Mouse (Mus musculus) ES-E14 (cell line): Measurements from ENCODE around the gene Tnr. TPM values are rescaled to one million over a fixed set of nuclear protein-coding genes. Genes with fewer than 3 reads are reported as not detected.

Experiments
- DNase-seq: peaks from one replicate; pipeline ENCODE4 v3.0.0-alpha.2; 2013; ENCODE audit warnings: low read depth, low spot score
- H3K27ac ChIP-seq: 2 replicates; pipeline ENCODE4 v1.5.1; 2012; ENCODE audit warnings: low read depth, mild to moderate bottlenecking, low read length, moderate library complexity, mixed read lengths; ENCODE audit not compliant: poor library complexity, insufficient read depth, severe bottlenecking
- H3K36me3 ChIP-seq: 2 replicates; pipeline ENCODE4 v1.6.1; 2012; ENCODE audit warnings: mild to moderate bottlenecking, low read length, moderate library complexity, mixed read lengths; ENCODE audit not compliant: control insufficient read depth, poor library complexity, insufficient read depth, severe bottlenecking
- H3K4me1 ChIP-seq, 2 experiments: fragments of 150-350 bp in 1 of 2; sonication (generic) in 1 of 2; 2 replicates each; pipeline ENCODE4 v1.6.1; 2012; ENCODE audit warnings: low read length in 2 of 2, mild to moderate bottlenecking in 1 of 2, mixed read lengths in 1 of 2; ENCODE audit not compliant: control insufficient read depth in 2 of 2, insufficient read depth in 2 of 2, poor library complexity in 1 of 2
- H3K4me3 ChIP-seq, 2 experiments: fragments of 150-350 bp in 1 of 2; sonication (generic) in 1 of 2; 2 replicates each; pipeline ENCODE4 v1.5.1; 2012; ENCODE audit warnings: low read length in 2 of 2, low read depth in 1 of 2, mild to moderate bottlenecking in 1 of 2, mixed read lengths in 1 of 2; ENCODE audit not compliant: insufficient read depth in 1 of 2, poor library complexity in 1 of 2, severe bottlenecking in 1 of 2
- H3K9ac ChIP-seq: 2 replicates; pipeline ENCODE4 v1.6.1; 2012; ENCODE audit warnings: low read depth, mild to moderate bottlenecking, low read length, mixed read lengths; ENCODE audit not compliant: poor library complexity, insufficient read depth, severe bottlenecking
- H3K9me3 ChIP-seq: fragments of 150-350 bp; sonication (generic); 2 replicates; pipeline ENCODE4 v1.6.1; 2012; ENCODE audit warnings: low read depth, mild to moderate bottlenecking, low read length; ENCODE audit not compliant: control insufficient read depth, insufficient read depth
- CHD2 ChIP-seq: IDR thresholded peaks from 2 replicates; pipeline ENCODE4 v1.6.1; 2014; ENCODE audit warnings: mild to moderate bottlenecking, low read depth, low read length, inconsistent platforms
- HCFC1 ChIP-seq: IDR thresholded peaks from 2 replicates; pipeline ENCODE4 v1.6.1; 2012; ENCODE audit warnings: low read length, inconsistent platforms, borderline replicate concordance; ENCODE audit not compliant: insufficient read depth
- MAFK ChIP-seq: IDR thresholded peaks from 2 replicates; pipeline ENCODE4 v1.6.1; 2014; ENCODE audit warnings: mild to moderate bottlenecking, low read depth, low read length, inconsistent platforms; ENCODE audit not compliant: insufficient read depth
- ZC3H11A ChIP-seq: IDR thresholded peaks from 2 replicates; pipeline ENCODE4 v1.6.1; 2012; ENCODE audit warnings: low read depth, mild to moderate bottlenecking, inconsistent platforms, low read length, borderline replicate concordance
- ZNF384 ChIP-seq: IDR thresholded peaks from 2 replicates; pipeline ENCODE4 v1.6.1; 2012; ENCODE audit warnings: low read depth, low read length, inconsistent platforms
- in situ Hi-C, 2 experiments: fragments of 600-800 bp; cut with MboI; formaldehyde crosslinking; loops; one replicate each; pipeline ENCODE4 v1.15.1; 2025; ENCODE audit warnings: low sequenced_read_pairs in 2 of 2, inconsistent platforms in 1 of 2; ENCODE audit not compliant: unreplicated experiment in 2 of 2
- total RNA-seq: library from RNA; depleted of rRNA; stranded (reverse); fragments of 300-350 nt; gene quantifications from 2 replicates; pipeline ENCODE4 v1.2.3, GENCODE M21; 2012

Gene Tnr
- total RNA-seq, 1 experiment, result not detected

GRCm38 (mm10) chr1:159594099-159595058 lies 70.8 kb downstream of the Tnr start:
- Histone ChIP-seq H3K9ac (no peak overlapping the region), H3K36me3 (no peaks in the 10 kb centered on the region), H3K4me1 (no peaks in the 10 kb centered on the region), H3K9me3 (no peaks in the 10 kb centered on the region), H3K4me3 (no peak overlapping the region), H3K27ac (no peak overlapping the region)
- TF ChIP-seq HCFC1 (no peak), ZC3H11A (no peak), ZNF384 (no peak), CHD2 (no peak), MAFK (no peak)
- in situ Hi-C loops, result no loop called here
- DNase-seq, result no peak

DNA sequence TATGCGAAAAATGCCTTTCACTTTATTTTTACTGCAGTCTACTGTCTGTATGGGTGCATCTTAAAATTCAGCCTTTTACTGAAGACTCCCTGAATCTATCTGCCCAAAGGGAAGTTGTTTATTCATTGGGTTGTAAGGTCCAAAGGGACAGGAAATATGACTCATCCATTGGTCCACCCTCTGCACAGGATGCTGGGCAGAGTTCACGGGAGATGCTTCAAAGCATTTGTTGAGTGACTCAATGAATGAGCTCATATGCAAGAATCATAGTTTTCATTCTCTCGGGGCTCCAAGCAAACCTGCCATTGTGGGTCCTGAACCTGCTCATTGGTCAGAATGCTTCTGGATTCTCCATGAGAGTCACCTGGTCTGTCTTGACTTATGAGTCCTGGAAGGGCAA lies 72.2 kb downstream of the Tnr start:
- H3K36me3 ChIP-seq, result no peaks in the 10 kb centered on the region
- no peaks in the 10 kb centered on the region for H3K9me3 ChIP-seq
- H3K4me3 ChIP-seq, result no peak overlapping the region
- no peak overlapping the region for H3K9ac ChIP-seq
- H3K27ac ChIP-seq, result no peak overlapping the region
- DNase-seq, result no peak
- in situ Hi-C loops, result no loop called here
- no peak for TF ChIP-seq MAFK
- no peak for TF ChIP-seq ZC3H11A
- no peak for TF ChIP-seq HCFC1
- no peak for TF ChIP-seq ZNF384
- TF ChIP-seq CHD2, result no peak
- no peaks in the 10 kb centered on the region for H3K4me1 ChIP-seq

- TF ChIP-seq CHD2 (no peak), ZC3H11A (no peak), HCFC1 (no peak), MAFK (no peak), ZNF384 (no peak)
- no peaks in the 10 kb centered on the region for H3K4me1 ChIP-seq
- no peak for DNase-seq
- H3K36me3 ChIP-seq, result no peaks in the 10 kb centered on the region
- H3K4me3 ChIP-seq, result no peak overlapping the region
- no peak overlapping the region for H3K27ac ChIP-seq
- in situ Hi-C loops, result no loop called here
- H3K9me3 ChIP-seq, result no peaks in the 10 kb centered on the region
- no peak overlapping the region for H3K9ac ChIP-seq
These were observed 73.1 kb downstream of the Tnr start for GRCm38 (mm10) chr1:159596640-159597039.

- Histone ChIP-seq H3K4me3 (no peak overlapping the region), H3K4me1 (no peaks in the 10 kb centered on the region), H3K9ac (no peak overlapping the region), H3K36me3 (no peaks in the 10 kb centered on the region), H3K9me3 (no peaks in the 10 kb centered on the region), H3K27ac (no peak overlapping the region)
- TF ChIP-seq ZC3H11A, result no peak
- TF ChIP-seq ZNF384, result no peak
- DNase-seq, result no peak
- in situ Hi-C loops, result no loop called here
These were observed 90.0 kb downstream of the Tnr start for GRCm38 (mm10) chr1:159613561-159613960.

- in situ Hi-C loops, result no loop called here
- H3K27ac ChIP-seq, result no peak overlapping the region
- no peak for TF ChIP-seq MAFK
- TF ChIP-seq CHD2, result no peak
- TF ChIP-seq ZC3H11A, result no peak
- no peak for TF ChIP-seq ZNF384
- no peak for TF ChIP-seq HCFC1
- no peak overlapping the region for H3K4me3 ChIP-seq
- no peaks in the 10 kb centered on the region for H3K36me3 ChIP-seq
- DNase-seq, result no peak
- H3K4me1 ChIP-seq, result no peaks in the 10 kb centered on the region
- no peak overlapping the region for H3K9ac ChIP-seq
- H3K9me3 ChIP-seq, result no peaks in the 10 kb centered on the region
These were observed 90.6 kb downstream of the Tnr start for GRCm38 (mm10) chr1:159614062-159614601.
